Mouse (Mus musculus) megakaryocyte, embryonic 14.5 days (primary cell): ENCODE results near the gene Cdc37l1.

ENCODE experiments used
- FLI1 ChIP-seq: IDR thresholded peaks from 2 replicates; pipeline ENCODE4 v1.6.1; 2012; ENCODE audit warnings: low read length, inconsistent platforms, mixed read lengths
- GATA1 ChIP-seq: IDR thresholded peaks from 3 replicates; pipeline ENCODE4 v1.6.1; 2012; ENCODE audit warnings: mixed read lengths, low read length, inconsistent platforms, borderline replicate concordance

- TF ChIP-seq FLI1 (no peak), GATA1 (no peak)
Observed at GRCm38 (mm10) chr19:29054594-29054993, 64.4 kb downstream of the Cdc37l1 start.
